Mouse (Mus musculus): Measurements from ENCODE around the gene Olfr612.
"Not testable (repeated sequence)": the region's sequence is repeated elsewhere in the genome, so short reads cannot be mapped to it uniquely, and the experiment has no call there.

Gene Olfr612

GRCm38 (mm10) chr7:103542617-103543016 lies at the start of gene Olfr612:
TSS of gene Olfr612 (minus strand) at chr7:103542717.
- not testable (repeated sequence) for DNase-seq (ENCODE audit: low spot score in 2 of 2)

- DNase-seq (ENCODE audit: low spot score in 2 of 2) = no peak
Observed at GRCm38 (mm10) chr7:103589803-103590202, 47.3 kb upstream of the Olfr612 start, which contains the start of gene Olfr618. TSS of gene Olfr618 (plus strand) at chr7:103590103.

GRCm38 (mm10) chr7:103572761-103573160 lies 30.2 kb upstream of the Olfr612 start, which contains the start of gene Olfr617:
TSS of gene Olfr617 (plus strand) at chr7:103573061.
- DNase-seq (ENCODE audit: low spot score in 2 of 2) = no peak

GRCm38 (mm10) chr7:103569043-103569442 lies 26.5 kb upstream of the Olfr612 start, which contains the start of gene Olfr616:
TSS of gene Olfr616 (minus strand) at chr7:103569143.
- DNase-seq (ENCODE audit: low spot score in 2 of 2) = no peak

GRCm38 (mm10) chr7:103555779-103556178 lies 13.3 kb upstream of the Olfr612 start, which contains the start of gene Olfr615:
TSS of gene Olfr615 (plus strand) at chr7:103556079.
- DNase-seq (ENCODE audit: low spot score in 2 of 2) = no peak

GRCm38 (mm10) chr7:103547774-103548173 lies 5.3 kb upstream of the Olfr612 start, which contains the start of gene Olfr613:
TSS of gene Olfr613 (plus strand) at chr7:103548074.
- DNase-seq (ENCODE audit: low spot score in 2 of 2) = no peak

- DNase-seq (ENCODE audit: low spot score in 2 of 2) = not testable (repeated sequence)
Observed at GRCm38 (mm10) chr7:103520746-103521145, 21.8 kb downstream of the Olfr612 start, which contains the start of gene Olfr611. TSS of gene Olfr611 (minus strand) at chr7:103520846.

GRCm38 (mm10) chr7:103512022-103512421 lies 30.5 kb downstream of the Olfr612 start, which contains the start of gene Olfr610:
TSS of gene Olfr610 (minus strand) at chr7:103512122.
- no peak for DNase-seq (ENCODE audit: low spot score in 2 of 2)

- no peak for DNase-seq (ENCODE audit: low spot score in 2 of 2)
Observed at GRCm38 (mm10) chr7:103497962-103498361, 44.6 kb downstream of the Olfr612 start, which contains the start of gene Olfr609. TSS of gene Olfr609 (minus strand) at chr7:103498062.
